Mouse (Mus musculus) embryonic facial prominence, embryonic 11.5 days (tissue): ENCODE data around the gene Gfod2. TPM values are rescaled to one million over a fixed set of nuclear protein-coding genes. Genes with fewer than 3 reads are reported as not detected.
A peak's percentile ranks its signal among the peaks of the same experiment; 100 is the strongest.

Experiments
- ATAC-seq: fragments of 200-750 bp; cut with Nextera tagmentation; replicated peaks from 2 replicates; pipeline ENCODE4 v1.8.0; 2017; ENCODE audit warnings: low read depth; ENCODE audit not compliant: insufficient number of reproducible peaks, low FRiP score, low TSS enrichment
- DNase-seq: peaks from one replicate; pipeline ENCODE4 v3.0.0-alpha.2; 2015; ENCODE audit warnings: low spot score
- H3K27ac ChIP-seq: fragments of 300-500 bp; sonication (generic); replicated peaks from 2 replicates; pipeline ENCODE4 v1.5.1; 2014; ENCODE audit warnings: mild to moderate bottlenecking, low read depth, low read length, control low read depth
- H3K27me3 ChIP-seq: fragments of 300-500 bp; sonication (generic); 2 replicates; pipeline ENCODE4 v1.6.1; 2014; ENCODE audit warnings: mild to moderate bottlenecking, low read length, moderate library complexity, mixed read lengths; ENCODE audit not compliant: control insufficient read depth, insufficient read depth
- H3K36me3 ChIP-seq: fragments of 300-500 bp; sonication (generic); replicated peaks from 2 replicates; pipeline ENCODE4 v1.6.1; 2014; ENCODE audit warnings: low read depth, mild to moderate bottlenecking, low read length, moderate library complexity, mixed read lengths; ENCODE audit not compliant: control insufficient read depth, insufficient read depth
- H3K4me1 ChIP-seq: fragments of 300-500 bp; sonication (generic); 2 replicates; pipeline ENCODE4 v1.6.1; 2014; ENCODE audit warnings: low read length, mixed read lengths; ENCODE audit not compliant: control insufficient read depth, insufficient read depth
- H3K4me2 ChIP-seq: fragments of 300-500 bp; sonication (generic); 2 replicates; pipeline ENCODE4 v1.6.1; 2014; ENCODE audit warnings: low read depth, mild to moderate bottlenecking, control low read depth, low read length, moderate library complexity
- H3K4me3 ChIP-seq: fragments of 300-500 bp; sonication (generic); 2 replicates; pipeline ENCODE4 v1.5.1; 2014; ENCODE audit warnings: low read depth, low read length, control low read depth
- H3K9ac ChIP-seq: fragments of 300-500 bp; sonication (generic); replicated peaks from 2 replicates; pipeline ENCODE4 v1.6.1; 2014; ENCODE audit warnings: mild to moderate bottlenecking, control low read depth, low read length
- H3K9me3 ChIP-seq: fragments of 300-500 bp; sonication (generic); replicated peaks from 2 replicates; pipeline ENCODE4 v1.6.1; 2016; ENCODE audit warnings: mild to moderate bottlenecking, low read length, inconsistent platforms, mixed read lengths; ENCODE audit not compliant: control insufficient read depth
- WGBS: fragments of 180-500 bp; shearing (Covaris S2); extraction: QIAGEN DNeasy Blood & Tissue Kit; methylation state at CpG from one replicate; pipeline ENCODE4 v1.1.7; 2014; 5-methylcytosine and 5-hydroxymethylcytosine counted together
- polyA plus RNA-seq: library from polyadenylated mRNA; unstranded; fragments of >200 nt; fragmentation: Nextera tagmentation; extraction: Ambion mirVana; gene quantifications from 2 replicates; pipeline ENCODE4 v1.2.1, GENCODE M21; 2014

Gene Gfod2
- polyA plus RNA-seq, 1 experiment from 2014 or later, result 24.5 TPM

- 81% methylated on average over 12 of the region's 12 CpGs for WGBS
- DNase-seq (no peak), ATAC-seq (no peak)
- H3K27me3 ChIP-seq, result no peaks in the 10 kb centered on the region
- H3K4me3 ChIP-seq, result peak overlapping the region; percentile 78; the same call in 1 of the 2 replicates
- H3K9ac ChIP-seq, result no peak overlapping the region
- H3K4me2 ChIP-seq, result peak overlapping the region; percentile 88
- no peak overlapping the region for H3K27ac ChIP-seq
- no peaks in the 10 kb centered on the region for H3K9me3 ChIP-seq
- peaks cover 3% of the 10 kb centered on the region for H3K36me3 ChIP-seq
- peaks cover 9% of the 10 kb centered on the region for H3K4me1 ChIP-seq
These were observed 52.0 kb downstream of the Gfod2 start for GRCm38 (mm10) chr8:105706426-105706825.

- Histone ChIP-seq H3K4me3 (no peak overlapping the region), H3K4me2 (no peak overlapping the region), H3K36me3 (peaks cover 3% of the 10 kb centered on the region), H3K4me1 (peaks cover 12% of the 10 kb centered on the region), H3K9me3 (no peaks in the 10 kb centered on the region), H3K9ac (no peak overlapping the region), H3K27me3 (no peaks in the 10 kb centered on the region), H3K27ac (no peak overlapping the region)
- ATAC-seq (no peak), DNase-seq (no peak)
- WGBS, result 91% methylated on average over 6 of the region's 6 CpGs
These were observed 53.5 kb downstream of the Gfod2 start for GRCm38 (mm10) chr8:105704955-105705354.

GRCm38 (mm10) chr8:105704146-105704812 is 54.2 kb downstream of the Gfod2 start:
- no peak overlapping the region for H3K27ac ChIP-seq
- no peaks in the 10 kb centered on the region for H3K9me3 ChIP-seq
- no peaks in the 10 kb centered on the region for H3K27me3 ChIP-seq
- H3K4me2 ChIP-seq, result no peak overlapping the region
- 92% methylated on average over 34 of the region's 34 CpGs for WGBS
- H3K4me3 ChIP-seq, result no peak overlapping the region
- H3K9ac ChIP-seq, result no peak overlapping the region
- ATAC-seq (no peak), DNase-seq (no peak)
- peaks cover 3% of the 10 kb centered on the region for H3K36me3 ChIP-seq
- H3K4me1 ChIP-seq, result peaks cover 13% of the 10 kb centered on the region

GRCm38 (mm10) chr8:105702731-105703415 is 55.6 kb downstream of the Gfod2 start:
- no peak for ATAC-seq

GRCm38 (mm10) chr8:105702001-105702401 is 56.5 kb downstream of the Gfod2 start:
- no peaks in the 10 kb centered on the region for H3K9me3 ChIP-seq
- H3K4me3 ChIP-seq, result peak overlapping the region; percentile 57
- peak overlapping the region; percentile 46; the same call in 1 of the 2 replicates for H3K9ac ChIP-seq
- DNase-seq, result no peak
- H3K27me3 ChIP-seq, result no peaks in the 10 kb centered on the region
- 43% methylated on average over 18 of the region's 18 CpGs for WGBS
- H3K27ac ChIP-seq, result no peak overlapping the region
- peak overlapping the region; percentile 87 for H3K4me2 ChIP-seq
- H3K4me1 ChIP-seq, result peaks cover 12% of the 10 kb centered on the region
- H3K36me3 ChIP-seq, result peaks cover 3% of the 10 kb centered on the region
- ATAC-seq, result peak; percentile 4

More at GRCm38 (mm10) chr8:105702731-105703415, 55.6 kb downstream of the Gfod2 start:
- peaks cover 3% of the 10 kb centered on the region for H3K36me3 ChIP-seq
- H3K27ac ChIP-seq, result no peak overlapping the region
- H3K27me3 ChIP-seq, result no peaks in the 10 kb centered on the region
- WGBS, result 90% methylated on average over 24 of the region's 24 CpGs
- H3K4me1 ChIP-seq, result peaks cover 13% of the 10 kb centered on the region
- H3K9ac ChIP-seq, result no peak overlapping the region
- no peak for DNase-seq
- H3K4me3 ChIP-seq, result no peak overlapping the region
- no peak overlapping the region for H3K4me2 ChIP-seq
- no peaks in the 10 kb centered on the region for H3K9me3 ChIP-seq

- DNase-seq (peak; percentile 98), ATAC-seq (peak; percentile 64)
- peak within 1 kb of the TSS; percentile 57 for H3K4me3 ChIP-seq
- H3K9ac ChIP-seq, result peak within 1 kb of the TSS; percentile 56
- WGBS, result under 1% methylated on average over 58 of the region's 60 CpGs
- H3K36me3 ChIP-seq, result peaks cover 3% of the 10 kb centered on the region
- H3K9me3 ChIP-seq, result no peaks in the 10 kb centered on the region
- H3K4me2 ChIP-seq, result peak within 1 kb of the TSS; percentile 87
- H3K27ac ChIP-seq, result peak within 1 kb of the TSS; percentile 71
- no peaks in the 10 kb centered on the region for H3K27me3 ChIP-seq
- H3K4me1 ChIP-seq, result peaks cover 8% of the 10 kb centered on the region
These were observed 57.3 kb downstream of the Gfod2 start, which contains the start of the genes Acd and Pard6a for GRCm38 (mm10) chr8:105700966-105701824. TSS of gene Acd (minus strand) at chr8:105701102. TSS of gene Pard6a (plus strand) at chr8:105701148.

- peak overlapping the region; percentile 56 for H3K9ac ChIP-seq
- no peak overlapping the region; the same call in 1 of the 2 replicates for H3K27ac ChIP-seq
- peaks cover 3% of the 10 kb centered on the region for H3K36me3 ChIP-seq
- H3K4me3 ChIP-seq, result peak overlapping the region; percentile 57
- peak; percentile 44 for DNase-seq
- H3K4me1 ChIP-seq, result peaks cover 8% of the 10 kb centered on the region
- no peaks in the 10 kb centered on the region for H3K9me3 ChIP-seq
- peak overlapping the region; percentile 87 for H3K4me2 ChIP-seq
- no peaks in the 10 kb centered on the region for H3K27me3 ChIP-seq
- ATAC-seq, result peak; percentile 46
- WGBS, result 0% methylated on average over 21 of the region's 21 CpGs
These were observed 57.9 kb downstream of the Gfod2 start for GRCm38 (mm10) chr8:105700566-105700965.
